Mouse (Mus musculus) right cerebral cortex, postnatal 14 days (tissue): ENCODE results near the gene C1qtnf5.
"Not testable (repeated sequence)": the region's sequence is repeated elsewhere in the genome, so short reads cannot be mapped to it uniquely, and the experiment has no call there.

Experiments
- DNase-seq: peaks from one replicate; pipeline ENCODE4 v3.0.0; 2022

C1qtnf5 gene

DNA sequence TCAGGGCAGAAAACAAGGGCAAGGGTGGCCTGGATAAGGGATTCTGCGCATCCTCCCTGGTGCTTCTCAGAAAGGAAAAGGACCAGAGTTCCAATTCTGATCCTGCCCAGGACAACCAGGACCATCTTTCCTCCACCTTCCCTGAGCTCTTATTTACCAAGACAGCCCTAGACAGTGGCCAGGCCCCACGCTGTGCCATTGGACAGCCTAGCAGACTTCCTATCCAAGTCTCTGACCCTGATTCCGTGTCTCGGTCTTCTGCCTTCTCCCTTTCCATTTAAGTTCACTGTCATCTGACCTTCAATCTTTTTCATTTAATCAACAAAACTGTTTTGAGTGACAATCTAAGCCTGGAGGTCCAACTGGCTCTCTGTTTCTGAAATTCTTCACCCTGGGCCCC, 449 bp upstream of the C1qtnf5 start:
- no peak for DNase-seq

DNA sequence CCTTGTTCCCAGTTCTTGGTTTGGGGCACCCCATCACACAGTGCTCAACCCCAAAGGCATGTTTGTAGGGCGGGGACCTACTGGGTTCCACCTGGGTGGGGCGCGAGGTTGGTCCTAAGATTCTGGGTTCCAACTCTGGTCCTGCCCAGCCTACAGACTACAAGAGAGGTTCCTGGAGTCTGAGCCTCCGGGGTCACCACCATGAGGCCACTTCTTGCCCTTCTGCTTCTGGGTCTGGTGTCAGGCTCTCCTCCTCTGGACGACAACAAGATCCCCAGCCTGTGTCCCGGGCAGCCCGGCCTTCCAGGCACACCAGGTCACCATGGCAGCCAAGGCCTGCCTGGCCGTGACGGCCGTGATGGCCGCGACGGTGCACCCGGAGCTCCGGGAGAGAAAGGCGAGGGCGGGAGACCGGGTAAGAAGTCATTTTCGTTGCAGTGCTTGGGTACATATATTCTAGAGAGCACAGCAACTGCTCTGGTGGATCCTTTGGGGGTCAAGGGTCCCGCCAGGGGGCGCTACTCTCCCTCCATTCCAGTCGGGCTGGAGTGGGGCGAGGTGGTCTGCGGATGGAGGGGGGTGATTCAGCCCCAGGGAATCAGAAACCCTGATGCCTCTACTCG, 623 bp downstream of the C1qtnf5 start:
- peak; percentile 66 for DNase-seq

DNA sequence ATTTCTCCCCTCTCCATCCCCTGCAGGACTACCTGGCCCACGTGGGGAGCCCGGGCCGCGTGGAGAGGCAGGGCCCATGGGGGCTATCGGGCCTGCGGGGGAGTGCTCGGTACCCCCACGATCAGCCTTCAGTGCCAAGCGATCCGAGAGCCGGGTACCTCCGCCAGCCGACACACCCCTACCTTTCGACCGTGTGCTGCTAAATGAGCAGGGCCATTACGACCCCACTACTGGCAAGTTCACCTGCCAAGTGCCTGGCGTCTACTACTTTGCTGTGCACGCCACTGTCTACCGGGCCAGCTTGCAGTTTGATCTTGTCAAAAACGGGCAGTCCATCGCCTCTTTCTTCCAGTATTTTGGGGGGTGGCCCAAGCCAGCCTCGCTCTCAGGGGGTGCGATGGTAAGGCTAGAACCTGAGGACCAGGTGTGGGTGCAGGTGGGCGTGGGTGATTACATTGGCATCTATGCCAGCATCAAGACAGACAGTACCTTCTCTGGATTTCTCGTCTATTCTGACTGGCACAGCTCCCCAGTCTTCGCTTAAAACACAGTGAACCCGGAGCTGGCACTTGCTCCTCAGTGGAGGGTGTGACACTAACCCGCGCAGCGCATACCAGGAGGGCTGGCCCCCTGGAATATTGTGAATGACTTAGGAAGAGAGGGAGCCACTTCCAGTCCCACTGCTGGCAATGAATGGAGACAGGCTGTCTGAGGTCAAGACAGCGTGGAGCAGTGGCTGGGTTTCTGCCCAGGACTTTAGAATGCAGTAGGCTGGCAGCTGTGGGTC, 1.4 kb downstream of the C1qtnf5 start:
- DNase-seq = no peak

DNA sequence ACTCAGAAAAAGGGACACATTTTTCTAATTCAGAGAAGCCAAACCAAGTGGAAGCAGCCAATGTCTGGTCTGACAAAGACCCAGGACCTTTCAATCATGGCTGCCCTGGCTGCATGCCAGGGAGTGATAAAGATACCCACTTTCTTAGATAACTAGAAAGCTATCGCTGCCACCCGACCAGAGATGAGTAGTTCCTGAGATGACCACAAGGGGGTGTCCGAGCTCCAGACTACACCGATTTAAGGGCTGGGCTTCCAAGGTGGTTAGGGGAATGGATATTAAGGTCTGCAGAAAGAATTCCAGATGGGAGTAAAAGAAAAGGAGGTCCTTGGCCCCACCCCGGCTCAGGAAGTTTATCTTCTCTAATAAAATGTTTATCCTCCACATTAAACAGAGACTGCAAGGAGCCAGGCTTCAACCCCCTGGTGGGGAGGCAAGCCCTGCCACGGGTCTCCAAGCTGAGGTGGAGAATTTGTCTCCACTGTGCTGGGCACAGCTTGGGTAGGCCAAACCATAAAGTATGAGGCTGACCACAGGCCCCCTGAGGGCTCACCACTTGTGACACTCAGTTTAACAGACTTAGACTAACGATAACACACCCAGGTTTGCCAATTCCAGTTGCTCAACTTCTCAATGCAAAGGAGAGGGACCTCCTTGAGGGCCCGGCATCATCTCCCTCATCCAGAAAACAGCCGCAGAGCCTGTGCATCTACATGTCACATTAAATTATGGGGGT, 2.5 kb downstream of the C1qtnf5 start:
- DNase-seq = peak; percentile 82

- DNase-seq = not testable (repeated sequence)
Measured at GRCm38 (mm10) chr9:44111909-44112308, 4.9 kb downstream of the C1qtnf5 start.

GRCm38 (mm10) chr9:44113105-44113789, 6.2 kb downstream of the C1qtnf5 start, which contains the start of the genes Gm49380 and Rnf26:
Gm49380 (minus strand) TSS chr9:44113500.
Rnf26 (minus strand) TSS chr9:44113517.
- peak; percentile 96 for DNase-seq

DNA sequence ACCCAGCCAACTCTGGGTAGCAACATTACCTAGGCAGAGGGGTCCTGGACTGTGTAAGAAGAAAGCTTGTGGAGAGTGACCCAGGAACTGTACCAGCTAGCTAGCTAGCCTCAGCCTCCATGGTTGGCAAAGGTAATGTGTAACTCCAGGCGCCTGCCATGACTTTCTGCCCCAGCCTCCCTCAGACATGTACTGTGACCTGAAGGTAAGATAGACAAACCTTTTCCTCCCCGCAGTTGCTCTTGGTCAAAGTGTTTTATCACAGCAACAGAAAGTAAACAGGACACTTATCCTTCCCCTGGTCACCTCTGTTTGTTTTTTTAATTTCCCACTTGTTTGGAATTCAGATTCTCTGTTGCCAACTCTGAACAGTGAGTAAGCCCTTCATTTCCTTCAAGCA, 7.4 kb downstream of the C1qtnf5 start:
- DNase-seq = no peak

- DNase-seq = no peak
Measured at GRCm38 (mm10) chr9:44115599-44115998, 8.6 kb downstream of the C1qtnf5 start.

DNA sequence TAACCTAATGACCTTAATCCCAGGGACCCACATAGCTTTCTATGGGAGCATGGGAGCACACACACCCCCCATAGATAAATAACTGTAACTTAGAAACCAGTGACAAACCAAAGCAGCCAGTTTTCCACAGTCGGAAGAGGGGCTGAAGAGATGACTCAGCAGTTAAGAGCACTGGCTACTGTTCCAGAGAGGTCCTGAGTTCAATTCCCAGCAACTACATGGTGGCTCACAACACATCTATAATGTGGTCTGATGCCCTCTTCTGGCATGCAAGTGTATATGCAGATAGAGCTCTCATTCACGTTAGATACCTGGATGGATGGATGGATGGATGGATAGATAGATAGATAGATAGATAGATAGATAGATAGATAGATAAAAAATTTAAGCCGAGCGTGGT, 9.1 kb downstream of the C1qtnf5 start:
- no peak for DNase-seq

- peak; percentile 51 for DNase-seq
Measured at GRCm38 (mm10) chr9:44119011-44119410, 12.0 kb downstream of the C1qtnf5 start.

- no peak for DNase-seq
Measured at GRCm38 (mm10) chr9:44119948-44120465, 13.0 kb downstream of the C1qtnf5 start.

GRCm38 (mm10) chr9:44124317-44124716, 17.3 kb downstream of the C1qtnf5 start:
- DNase-seq = no peak

DNA sequence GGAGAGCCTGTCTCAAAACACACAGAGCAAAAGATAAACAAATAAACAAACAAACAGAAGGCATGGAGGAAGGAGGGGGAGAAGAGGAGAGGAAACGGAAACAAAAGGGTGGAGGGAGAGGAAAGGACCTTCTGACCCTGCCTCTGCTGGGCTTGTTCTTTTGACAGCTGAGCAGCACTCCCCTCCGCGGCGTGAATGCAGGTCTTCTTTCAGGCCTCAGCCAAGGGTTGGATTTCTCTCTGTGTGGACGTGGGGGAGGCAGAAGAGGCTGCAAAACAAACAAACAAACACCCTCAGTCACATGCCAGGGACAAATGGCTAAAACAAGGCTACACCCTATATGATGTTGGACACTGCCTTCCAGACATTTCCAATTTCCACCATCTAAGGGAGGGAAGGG, 18.0 kb downstream of the C1qtnf5 start:
- DNase-seq = no peak

DNA sequence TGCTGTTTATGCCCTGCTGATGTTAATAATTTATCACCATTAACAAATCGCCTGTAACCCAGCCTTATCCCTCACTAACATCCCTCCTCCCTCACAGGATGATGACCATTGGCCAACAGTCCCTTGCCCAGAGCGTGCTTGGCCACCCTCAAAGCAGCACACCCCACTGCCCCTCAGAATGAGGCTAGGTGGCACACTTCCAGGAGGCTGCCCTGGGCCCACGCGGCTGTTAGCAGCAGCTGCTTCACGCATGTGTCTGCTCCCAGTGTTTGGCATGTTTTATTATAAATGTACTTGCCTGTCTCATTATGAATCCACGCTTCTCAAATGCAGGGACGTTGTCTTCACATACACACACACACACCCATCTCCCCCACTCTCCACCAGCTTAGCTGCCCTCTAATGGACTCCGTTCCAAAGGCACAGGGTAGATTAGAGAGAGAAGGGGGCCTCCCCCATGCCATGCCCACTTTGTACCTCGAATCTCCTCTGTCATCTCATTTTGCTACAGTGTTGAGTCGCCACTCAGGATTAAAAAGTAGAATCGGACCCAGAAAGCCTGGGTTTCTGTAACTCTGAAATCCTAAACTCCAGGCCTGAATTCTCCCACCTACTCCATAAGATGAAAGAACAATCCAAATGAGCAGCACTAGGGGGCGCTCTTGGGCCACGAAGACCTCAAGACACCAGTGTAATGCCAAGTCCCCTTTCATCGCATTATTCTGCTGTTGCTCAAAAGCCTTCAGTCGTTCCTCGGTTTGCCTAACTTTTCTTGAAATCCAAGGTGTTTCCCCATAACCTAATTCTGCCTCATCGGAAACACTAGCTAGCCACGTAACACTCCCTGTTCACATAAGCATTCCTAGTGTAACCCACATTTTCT, 18.7 kb downstream of the C1qtnf5 start:
- DNase-seq = peak; percentile 84

DNA sequence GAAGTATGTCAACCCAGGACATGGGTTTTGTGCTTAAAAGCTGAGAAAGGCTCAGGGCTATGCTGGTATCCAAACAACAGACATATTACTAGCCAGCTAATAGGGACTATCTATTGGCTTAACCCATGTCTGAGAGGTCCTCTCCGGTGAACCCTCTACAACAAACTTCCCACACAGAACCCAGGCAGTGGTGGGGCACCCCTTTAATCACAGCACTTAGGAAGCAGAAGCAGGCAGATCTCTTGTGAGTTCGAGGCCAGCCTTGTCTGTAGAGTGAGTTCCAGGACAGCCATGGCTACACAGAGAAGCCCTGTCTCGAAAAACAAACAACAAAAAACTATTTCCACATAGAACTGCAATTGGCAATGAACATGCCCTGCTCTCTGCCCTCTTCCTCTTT, 19.7 kb downstream of the C1qtnf5 start:
- DNase-seq = no peak

DNA sequence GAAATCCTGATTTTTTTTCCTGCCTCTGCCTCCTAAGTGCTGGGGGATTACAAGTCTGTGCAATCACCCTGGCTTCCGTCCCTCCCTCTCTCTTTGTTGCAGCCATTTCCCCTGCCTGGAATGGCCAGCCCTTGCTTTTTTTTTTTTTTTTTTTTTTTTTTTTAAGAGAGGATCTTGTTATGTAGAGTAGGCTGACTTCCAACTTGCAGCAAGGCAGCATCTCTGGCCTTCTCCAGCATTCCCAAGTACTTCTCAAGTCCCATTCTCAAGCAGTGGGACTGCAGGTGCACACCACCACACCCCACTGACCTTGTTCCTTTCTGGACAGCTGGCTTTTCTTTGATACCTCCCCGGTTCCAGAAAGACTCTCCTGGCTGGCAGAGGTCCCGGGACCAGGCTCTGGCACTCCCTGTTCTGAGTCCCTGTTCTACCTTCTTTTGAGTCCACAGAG, 20.3 kb downstream of the C1qtnf5 start:
- DNase-seq = no peak

DNA sequence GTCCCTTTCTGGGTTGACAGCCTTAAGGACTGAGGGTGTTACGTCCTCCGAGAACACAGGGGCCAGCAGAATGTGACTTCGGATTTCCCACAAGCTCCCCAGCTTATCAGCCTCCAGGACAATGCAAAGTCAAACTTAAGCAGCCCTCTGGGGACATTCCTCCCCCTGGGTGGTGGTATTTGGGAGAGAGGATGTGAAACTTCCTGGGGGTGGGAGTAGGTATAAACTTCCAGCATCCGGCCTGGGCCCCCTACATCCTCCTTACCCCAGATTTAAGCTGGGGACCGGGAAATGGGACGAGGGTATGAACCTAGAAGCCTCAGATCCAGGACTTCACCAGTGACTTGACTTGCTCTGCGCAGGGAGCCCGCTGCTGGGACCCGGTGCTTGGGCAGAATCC, 22.6 kb downstream of the C1qtnf5 start:
- DNase-seq = no peak

DNA sequence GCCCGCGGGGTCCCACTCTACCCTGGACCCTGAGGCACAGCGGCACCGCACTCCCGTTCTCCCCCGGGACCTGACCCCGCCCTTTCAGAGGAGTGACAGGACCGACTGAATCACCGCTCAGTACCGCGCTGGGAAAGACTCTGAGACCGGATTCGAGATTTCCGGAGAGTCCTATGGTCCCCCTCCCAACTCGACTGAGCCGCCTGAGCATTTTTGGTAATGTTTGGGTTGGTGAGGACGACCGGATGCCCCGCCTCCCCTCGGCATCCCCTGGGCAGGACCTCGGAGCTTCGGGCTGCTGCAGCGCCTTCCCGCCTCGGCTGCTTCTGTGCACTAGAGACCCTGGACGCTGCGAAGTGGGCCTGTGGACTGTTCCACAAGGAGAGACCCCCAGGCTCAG, 23.0 kb downstream of the C1qtnf5 start:
- no peak for DNase-seq

DNA sequence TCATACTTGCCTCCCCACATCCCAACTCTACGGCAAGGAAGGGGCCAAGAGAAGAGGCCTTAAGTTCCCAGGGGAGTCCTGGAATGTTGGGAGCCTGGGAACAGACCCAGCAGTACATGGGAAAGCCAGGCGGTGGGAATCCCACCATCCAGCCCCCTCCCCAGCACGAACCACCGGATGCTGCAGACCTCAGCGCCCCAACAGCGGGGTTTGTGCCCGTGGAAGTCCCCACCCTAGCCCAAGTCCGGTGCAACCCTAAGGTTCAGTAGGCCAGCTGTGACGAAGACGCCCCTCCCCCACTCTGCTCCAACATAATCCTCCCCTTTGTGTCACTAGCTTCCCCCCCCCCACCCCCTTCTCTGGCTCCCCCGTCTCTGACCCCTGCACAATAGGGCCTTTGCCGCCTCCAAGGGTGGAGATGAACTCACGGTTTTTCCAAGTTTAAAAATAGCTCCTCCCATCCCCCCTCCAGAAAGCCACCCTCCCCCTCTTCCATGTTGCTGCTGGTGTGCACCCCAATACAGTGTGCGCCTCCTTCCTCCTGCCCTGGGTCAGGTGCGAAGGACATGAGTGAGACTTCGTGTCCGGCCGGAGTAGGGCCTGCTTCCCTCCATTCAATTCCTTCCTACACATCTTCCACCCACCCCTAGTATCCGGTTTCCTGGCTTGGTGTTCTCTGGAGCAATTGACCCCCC, 23.7 kb downstream of the C1qtnf5 start:
- DNase-seq = no peak

DNA sequence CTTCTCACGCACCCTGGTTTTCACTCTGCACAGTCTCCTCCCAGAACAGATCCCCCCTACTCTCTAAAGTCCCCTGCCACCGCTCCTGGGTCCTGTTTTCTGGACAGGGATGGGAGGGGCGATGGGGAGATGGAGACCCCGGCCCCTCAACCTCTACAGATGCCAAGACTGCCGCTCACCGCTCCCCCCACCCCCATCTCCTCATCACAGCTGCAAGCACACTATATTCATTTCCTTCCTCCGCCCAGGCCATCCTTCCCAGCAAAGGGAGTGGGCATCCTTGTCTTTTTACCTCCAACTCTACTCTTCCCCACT, 24.2 kb downstream of the C1qtnf5 start:
- DNase-seq = no peak

GRCm38 (mm10) chr9:44132200-44132599, 25.2 kb downstream of the C1qtnf5 start:
- DNase-seq = no peak
